Mouse (Mus musculus) kidney, postnatal 10 days (tissue): ENCODE results near the gene Tdrkh.

Source experiments
- DNase-seq: peaks from one replicate; pipeline ENCODE4 v3.0.0; 2021; ENCODE audit warnings: mixed read lengths

The Tdrkh gene

DNA sequence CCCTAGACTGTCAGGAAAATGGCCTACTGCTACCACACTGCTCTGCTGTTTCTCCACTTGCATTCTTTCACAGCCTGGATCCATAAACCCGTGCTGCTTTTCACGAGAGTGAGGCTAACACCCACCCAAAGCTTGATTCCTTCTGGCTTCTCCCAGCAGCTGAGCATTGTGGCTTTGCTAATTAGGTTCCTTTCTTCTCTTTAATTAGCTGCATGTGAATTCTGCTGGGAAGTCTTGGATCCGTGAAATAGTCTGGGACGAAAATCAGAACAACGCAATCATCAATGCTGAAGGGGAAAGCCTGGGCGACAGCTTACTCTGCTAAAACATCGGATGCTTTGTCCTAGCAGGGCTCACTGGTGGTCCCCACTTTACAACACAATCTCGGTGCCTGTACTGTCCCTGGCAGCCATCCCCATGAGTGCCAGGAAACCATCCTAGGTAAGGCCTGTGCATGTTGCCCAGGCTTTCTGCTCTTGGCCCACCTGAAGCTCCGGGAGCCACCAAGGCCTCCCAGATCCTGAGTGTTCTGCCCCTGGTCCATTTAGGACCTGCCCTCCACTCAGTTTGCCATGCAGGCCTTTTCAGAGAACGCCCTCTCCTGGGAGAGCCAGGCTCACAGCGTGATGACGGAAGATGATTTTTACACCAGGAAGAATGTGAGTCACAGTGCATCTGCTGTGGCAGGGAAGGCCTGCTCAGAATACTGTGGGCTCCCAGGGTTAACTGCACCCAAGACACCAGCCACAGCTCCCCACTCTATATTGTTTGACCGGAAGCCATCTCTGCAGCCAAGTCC, 52.8 kb downstream of the Tdrkh start:
- DNase-seq, result no peak

DNA sequence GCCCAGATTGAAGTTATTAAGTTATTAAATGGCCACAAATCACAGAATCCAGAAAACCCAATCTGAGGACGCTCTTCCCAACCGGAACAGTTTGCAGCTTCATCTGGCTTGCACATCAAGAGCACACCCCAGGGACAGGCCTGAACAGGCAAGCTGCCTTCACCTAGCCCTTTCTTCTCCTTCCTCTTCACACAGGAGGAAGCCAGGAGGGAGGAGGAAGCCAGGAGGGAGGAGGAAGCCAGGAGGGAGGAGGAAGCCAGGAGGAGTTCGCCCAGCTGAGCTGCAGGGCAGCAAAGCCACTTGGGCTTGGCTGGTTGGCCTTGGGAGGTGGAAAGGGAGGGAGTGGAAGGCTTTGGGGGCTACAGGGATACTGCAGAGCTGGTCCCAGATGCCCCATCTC, 55.9 kb downstream of the Tdrkh start:
- no peak for DNase-seq

DNA sequence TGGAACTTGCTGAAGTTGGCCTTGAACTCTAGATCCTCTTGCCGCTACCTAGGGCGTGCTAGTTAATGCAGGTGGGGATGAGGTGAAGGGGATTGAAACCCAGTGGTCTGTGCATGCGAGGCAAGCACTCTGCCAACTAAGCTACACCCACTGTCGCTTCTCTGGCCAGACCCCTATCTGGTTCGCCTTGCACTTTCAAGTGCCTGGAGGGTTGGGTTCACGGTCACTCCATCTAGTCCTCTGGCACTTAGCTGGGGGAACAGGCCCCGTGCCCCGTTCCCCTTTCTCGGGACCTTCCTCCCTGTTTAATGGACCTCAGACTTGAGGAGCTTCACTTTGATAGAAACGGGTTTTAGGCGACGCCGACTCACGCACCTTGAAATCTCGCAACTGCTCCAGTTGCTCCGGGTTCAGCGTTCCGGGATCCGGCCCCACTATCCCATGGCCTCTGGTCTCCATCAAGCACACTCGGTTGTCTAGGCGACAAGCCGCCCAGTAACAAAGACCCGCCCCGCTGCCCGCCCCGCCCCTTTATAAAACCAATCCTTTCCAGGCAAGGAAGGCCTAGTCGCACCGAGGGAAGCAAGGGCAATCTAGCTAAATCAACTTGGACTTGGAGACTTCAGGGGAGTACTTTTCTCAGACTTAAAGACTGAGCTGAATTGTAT, 59.5 kb downstream of the Tdrkh start:
- DNase-seq, result peak; percentile 55

DNA sequence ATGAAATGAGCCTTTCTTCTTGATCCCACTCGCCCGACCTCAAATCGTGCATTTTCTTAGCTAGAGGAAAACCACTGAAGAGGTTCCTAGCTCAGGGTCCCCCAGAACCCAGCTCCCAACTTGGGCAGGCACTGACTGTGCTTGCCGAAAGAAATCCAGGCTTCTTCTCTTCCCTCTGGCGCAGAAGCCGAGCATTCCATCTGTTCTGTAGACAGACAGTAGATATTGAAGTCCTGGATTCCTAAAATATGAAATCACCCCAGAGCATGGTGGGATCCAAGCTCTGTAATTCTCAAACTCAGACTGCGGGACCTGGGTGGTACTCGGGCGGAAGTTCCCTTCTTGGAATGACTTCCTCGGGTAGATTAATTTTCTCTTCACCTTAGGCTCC, 60.0 kb downstream of the Tdrkh start:
- DNase-seq, result no peak

DNA sequence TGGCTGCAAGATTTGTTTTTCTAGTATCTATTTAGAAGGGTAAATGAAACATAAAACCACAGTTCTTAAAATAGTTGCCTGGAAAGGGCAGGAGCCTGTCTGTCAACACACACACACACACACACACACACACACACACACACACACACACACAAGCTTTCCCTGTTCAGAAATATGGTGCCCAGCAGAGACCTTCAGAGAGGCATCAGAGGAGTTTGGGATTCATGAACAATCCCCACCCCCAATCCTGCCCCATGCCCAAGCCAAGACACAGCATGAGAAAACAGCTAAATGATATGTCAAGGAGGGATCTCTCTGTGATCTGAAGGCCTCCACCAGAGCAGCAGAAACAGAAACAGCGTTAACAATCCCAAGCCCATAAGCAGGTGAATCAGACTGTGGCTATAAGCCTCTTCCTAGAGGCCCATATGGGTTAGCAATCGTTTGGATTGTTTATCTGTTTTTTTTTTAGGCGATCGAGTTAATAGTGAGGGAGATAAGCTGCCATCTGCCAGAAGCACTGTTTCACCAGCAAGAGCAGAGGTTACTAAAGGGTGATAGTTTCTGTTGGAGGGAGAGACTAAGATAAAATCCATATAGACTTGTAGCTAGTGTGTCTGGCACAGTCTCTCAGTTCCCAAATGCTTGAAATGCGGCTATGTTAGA, 60.6 kb downstream of the Tdrkh start:
- no peak for DNase-seq

DNA sequence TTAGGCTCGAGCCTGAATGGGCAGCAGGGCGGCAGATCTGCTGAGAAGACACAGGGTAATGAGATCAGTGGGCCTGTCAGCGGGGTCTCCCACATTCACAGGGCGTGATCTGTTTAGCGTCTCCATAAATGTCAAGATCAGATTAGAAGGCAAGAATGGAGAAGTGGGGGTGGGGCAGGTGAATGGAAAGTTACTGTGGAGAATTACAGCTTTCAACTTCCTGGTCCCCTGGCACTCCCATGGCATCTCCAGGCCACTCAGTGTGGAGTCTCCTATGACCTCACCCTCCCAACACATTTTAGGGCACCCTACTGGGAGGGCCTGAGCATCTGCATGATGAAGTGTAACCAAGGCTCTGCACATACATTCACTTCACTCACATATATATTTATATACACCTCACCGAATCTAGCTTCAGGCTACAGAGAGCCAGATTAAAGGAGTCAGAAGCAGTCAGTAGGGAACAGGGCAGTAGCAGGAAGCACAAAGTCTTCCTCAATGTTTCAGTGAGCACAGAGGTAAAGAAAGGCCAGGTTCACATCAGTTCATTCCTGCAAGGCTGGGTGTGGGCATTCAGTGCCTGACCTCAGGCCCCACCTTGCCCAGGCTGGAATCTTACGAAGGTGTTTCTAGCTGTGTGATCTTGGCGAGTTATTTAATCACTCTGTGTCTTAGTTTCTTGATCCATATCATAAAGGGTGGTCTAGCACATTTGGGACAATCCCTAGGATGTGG, 63.4 kb downstream of the Tdrkh start:
- peak; percentile 32 for DNase-seq

DNA sequence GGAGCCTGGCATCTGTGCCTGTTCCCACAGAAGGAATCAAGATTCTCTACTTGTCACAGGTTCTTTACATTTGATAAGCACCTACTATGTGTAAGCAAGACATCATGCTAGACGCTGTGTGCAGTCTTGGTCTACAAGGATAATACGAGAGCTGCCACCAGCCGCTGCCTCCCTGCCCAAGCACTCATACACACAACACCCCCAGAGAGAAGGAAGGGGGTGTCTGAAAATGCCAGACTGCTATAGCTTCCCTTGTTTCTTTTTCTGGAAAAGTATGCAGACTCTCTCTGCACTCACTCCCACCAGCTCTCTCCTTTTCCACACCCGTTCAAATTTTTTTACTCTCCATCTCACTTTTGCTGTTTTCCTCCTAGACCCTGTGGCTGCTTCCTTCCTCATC, 64.4 kb downstream of the Tdrkh start:
- DNase-seq, result no peak

DNA sequence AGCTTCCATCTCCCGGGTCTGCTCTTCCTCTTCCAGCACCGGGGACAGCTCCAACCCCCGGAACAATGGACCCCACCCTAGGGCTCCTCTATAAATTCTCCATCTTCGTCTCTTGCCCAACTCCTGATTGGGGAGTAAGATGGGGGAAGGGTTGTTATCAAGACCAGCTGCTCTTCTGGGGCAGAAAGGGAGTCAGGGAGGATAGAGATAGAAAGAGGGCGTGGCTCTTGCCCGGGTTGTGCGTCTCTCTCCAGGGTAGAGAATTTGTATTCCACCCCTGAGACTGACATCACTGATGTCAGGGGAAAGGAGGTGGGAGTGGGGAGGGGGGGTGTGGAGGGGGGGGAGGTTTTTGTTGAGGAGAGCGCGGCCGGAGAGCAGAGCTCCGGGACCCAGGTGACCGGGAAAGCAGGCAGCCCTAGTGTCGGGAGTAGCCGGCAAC, 64.9 kb downstream of the Tdrkh start, which contains the start of gene Celf3:
Gene Celf3, plus strand, starts transcription at position 315 of the 442 bp plus-strand sequence.
- DNase-seq, result no peak

DNA sequence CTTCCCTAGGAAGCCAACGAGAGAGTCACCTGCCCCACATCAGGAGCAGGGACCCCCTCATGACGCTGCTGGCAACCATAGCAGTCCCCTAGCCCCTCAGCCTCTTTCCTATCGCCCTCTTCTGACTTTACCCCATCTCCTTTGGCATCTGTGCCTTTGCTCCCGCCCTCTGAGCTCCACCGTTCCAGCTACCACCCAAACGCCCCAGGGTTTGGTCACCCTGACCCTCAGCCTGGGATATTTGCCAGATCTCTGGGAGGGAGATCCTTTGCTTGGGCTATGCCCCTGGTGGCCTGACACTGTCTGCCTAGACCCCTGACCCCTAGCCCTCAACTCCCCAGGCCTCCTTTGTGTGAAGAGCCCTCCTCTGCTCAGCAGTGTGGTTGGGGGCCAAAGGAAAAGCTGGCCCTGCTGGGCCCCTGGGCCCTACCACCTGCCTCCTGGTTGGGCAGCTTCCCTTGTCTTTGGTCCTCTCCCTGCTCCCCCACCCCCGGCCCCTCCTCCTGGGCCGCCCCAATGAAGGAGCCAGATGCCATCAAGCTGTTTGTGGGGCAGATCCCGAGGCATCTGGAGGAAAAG, 65.6 kb downstream of the Tdrkh start:
- no peak for DNase-seq

DNA sequence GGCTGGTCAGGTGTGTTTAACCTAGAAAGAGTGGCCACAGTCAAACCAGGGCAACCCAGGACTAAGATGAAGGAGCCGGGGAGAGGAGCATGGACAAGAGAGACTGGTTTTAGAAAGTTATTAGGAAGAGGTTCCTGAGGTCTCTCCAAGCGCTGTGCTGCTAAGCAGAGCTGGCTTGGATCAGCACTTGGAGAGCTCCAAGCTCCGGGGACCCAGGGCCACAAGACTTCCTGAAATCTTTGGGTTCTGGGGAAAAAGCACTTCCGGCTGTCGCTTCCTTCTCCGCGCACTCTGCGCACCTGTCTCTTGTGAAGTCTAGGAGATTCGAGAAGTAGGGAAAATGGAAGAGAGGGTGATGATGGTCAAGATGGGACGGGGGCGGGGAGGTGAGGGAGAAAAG, 66.5 kb downstream of the Tdrkh start:
- peak; percentile 62 for DNase-seq

DNA sequence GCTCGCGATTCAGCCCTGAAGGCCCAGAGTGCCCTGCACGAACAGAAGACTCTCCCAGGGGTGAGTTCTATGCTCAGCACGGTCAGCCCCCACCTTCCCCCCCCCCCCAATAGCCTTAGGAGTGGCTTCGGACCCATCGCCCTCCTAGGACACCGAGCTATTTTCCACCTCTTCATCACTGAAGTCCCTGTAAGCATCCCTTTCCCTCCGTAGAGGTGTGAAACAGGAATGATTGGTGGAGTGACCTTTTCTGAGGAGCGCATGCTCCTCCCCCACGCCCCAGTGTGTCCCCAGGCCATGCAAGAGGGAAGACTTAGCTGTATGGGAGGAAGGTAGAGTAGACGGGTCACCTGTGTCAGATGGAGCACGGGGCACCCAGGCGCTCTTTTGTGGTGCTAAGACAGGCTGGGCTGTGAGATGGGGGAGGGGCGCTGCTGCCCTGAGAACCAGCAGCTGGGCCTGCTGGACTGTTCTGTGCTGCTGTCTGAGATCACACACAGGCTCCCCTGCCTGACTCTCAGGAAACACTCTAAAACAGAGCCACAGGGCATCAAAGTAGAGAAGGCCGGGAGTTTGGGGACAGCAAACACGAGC, 67.3 kb downstream of the Tdrkh start, which contains the start of gene Riiad1:
Gene Riiad1, minus strand, starts transcription at position 51 of the 594 bp plus-strand sequence.
- peak; percentile 25 for DNase-seq

DNA sequence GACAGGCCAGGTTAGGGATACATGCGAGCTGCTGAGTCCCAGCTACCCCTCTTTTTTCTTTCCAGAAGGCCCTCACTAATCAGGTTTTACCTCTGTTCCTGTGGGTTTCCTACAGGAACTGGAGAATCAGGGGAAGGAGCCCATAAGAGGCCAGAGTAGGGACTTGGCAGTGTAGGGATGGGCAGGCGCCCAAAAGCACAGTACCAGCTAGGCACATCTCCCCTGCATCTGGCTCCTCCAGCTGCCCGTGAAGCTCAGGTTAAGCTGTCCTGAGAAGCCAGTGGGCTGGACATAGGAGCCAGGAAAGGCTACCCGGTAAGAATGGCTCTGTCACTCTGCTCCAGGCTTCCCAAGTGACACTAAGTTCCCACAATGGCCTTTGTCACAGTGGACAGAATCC, 68.4 kb downstream of the Tdrkh start:
- DNase-seq, result no peak

DNA sequence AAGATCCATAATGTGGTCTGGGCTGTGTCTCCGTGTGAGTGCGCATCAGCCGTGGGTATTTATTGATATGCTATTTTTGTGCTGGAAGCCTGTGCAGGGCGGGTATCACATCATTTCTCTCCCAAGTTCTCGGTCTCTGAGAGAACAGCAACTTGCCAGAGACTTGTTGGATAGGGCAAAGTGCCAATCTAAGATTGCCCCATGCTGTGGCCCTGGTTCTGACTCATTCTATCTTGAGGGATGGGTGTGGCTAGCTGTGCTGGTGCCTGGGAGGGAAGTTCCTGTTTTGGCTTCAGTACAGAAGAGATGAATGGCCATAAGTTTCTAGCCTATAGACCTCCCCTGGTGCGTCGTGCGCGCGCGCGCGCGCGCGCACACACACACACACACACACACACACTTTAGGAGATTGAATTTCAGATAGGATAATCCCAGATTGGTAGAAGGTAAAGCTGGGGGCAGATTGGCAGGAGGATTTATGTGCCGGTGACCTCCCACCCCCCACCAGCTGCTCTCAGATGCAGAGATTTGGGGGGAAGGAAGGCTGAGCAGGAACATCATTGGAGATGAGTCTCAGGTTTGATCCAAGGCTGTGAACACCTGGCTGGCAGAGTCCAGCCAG, 69.8 kb downstream of the Tdrkh start:
- DNase-seq, result no peak

DNA sequence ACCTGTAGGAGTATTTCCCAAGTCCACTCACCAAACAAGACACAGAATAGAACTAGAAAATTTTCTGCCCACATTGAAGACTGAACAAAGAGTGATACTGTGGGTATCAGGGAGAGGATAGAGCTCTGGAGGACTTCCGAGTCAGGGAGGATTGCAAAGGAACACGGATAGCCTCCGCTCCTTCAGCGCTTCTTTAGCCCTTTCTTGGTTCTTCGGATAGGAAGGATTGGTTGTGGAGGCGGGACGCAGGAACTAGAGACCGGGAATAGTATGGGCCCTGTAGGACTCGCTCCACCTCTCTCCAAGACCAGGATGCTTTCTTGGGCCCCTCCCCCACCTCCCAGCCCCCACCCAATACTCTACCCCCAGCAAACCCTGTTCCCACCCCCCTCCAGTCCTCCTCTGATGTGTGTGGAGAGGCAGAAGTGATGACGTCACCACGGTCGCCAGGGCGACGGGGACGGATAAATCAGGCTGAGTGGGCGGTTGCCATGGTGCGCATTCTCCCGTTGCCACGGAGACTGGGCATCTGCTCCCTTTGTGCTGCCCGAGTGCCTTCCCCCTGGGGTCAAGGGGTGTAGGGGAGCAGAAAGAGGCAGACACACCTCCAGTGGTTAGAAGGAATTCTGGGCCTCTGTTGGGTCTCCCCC, 70.8 kb downstream of the Tdrkh start:
- DNase-seq, result no peak
